Mouse (Mus musculus) forebrain, embryonic 13.5 days (tissue): ENCODE data around the gene Olfr922. TPM values are rescaled to one million over a fixed set of nuclear protein-coding genes. Genes with fewer than 3 reads are reported as not detected.

Experiments used
- ATAC-seq: fragments of 200-750 bp; cut with Nextera tagmentation; 2 replicates; pipeline ENCODE4 v1.8.0; 2017
- H3K27ac ChIP-seq: fragments of 300-500 bp; sonication (generic); 2 replicates; pipeline ENCODE4 v1.5.1; 2015; ENCODE audit warnings: inconsistent platforms, mild to moderate bottlenecking, moderate library complexity
- H3K27me3 ChIP-seq: fragments of 300-500 bp; sonication (generic); 2 replicates; pipeline ENCODE4 v1.6.1; 2015; ENCODE audit warnings: mild to moderate bottlenecking, inconsistent platforms
- H3K36me3 ChIP-seq: fragments of 300-500 bp; sonication (generic); 2 replicates; pipeline ENCODE4 v1.6.1; 2015; ENCODE audit warnings: mild to moderate bottlenecking, inconsistent platforms; ENCODE audit not compliant: poor library complexity, severe bottlenecking
- H3K4me1 ChIP-seq: fragments of 300-500 bp; sonication (generic); 2 replicates; pipeline ENCODE4 v1.6.1; 2015; ENCODE audit warnings: inconsistent platforms
- H3K4me2 ChIP-seq: fragments of 300-500 bp; sonication (generic); 2 replicates; pipeline ENCODE4 v1.6.1; 2015; ENCODE audit warnings: inconsistent platforms, mild to moderate bottlenecking, moderate library complexity
- H3K4me3 ChIP-seq: fragments of 300-500 bp; sonication (generic); 2 replicates; pipeline ENCODE4 v1.5.1; 2015; ENCODE audit warnings: mild to moderate bottlenecking, inconsistent platforms
- H3K9ac ChIP-seq: fragments of 300-500 bp; sonication (generic); 2 replicates; pipeline ENCODE4 v1.6.1; 2015; ENCODE audit warnings: mild to moderate bottlenecking, inconsistent platforms
- H3K9me3 ChIP-seq: fragments of 300-500 bp; sonication (generic); replicated peaks from 2 replicates; pipeline ENCODE4 v1.6.1; 2016; ENCODE audit warnings: inconsistent platforms
- WGBS: fragments of 180-500 bp; shearing (Covaris S2); methylation state at CpG from one replicate; pipeline ENCODE4 v1.1.7; 2015; 5-methylcytosine and 5-hydroxymethylcytosine counted together
- polyA plus RNA-seq: library from polyadenylated mRNA; unstranded; fragments of >200 nt; fragmentation: Nextera tagmentation; extraction: Ambion mirVana; gene quantifications from 2 replicates; pipeline ENCODE4 v1.2.1, GENCODE M21; 2015

The Olfr922 gene
- not detected in 2 replicates for polyA plus RNA-seq

DNA sequence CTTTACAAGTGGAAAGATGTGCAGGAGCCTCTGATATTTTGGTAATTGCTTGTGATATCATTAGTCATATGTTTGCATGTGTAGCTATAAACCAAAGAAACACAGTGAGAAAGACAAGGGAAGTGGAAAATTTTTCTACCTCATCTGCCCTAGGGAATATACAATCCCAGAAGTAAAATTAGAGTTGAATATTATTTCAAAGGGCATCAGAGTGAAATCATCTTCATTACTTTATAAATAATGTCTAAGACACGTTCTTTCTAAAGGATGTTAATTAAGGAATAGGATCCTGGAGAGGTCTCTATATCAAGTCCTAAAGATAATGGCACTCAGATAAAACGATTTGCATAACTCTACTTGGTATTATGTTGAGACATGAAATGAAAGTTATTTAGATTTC lies at the start of gene Olfr922:
Olfr922 (plus strand) TSS at position 301 of the 400 bp plus-strand sequence.
- Histone ChIP-seq H3K27ac (no peak within 1 kb of the TSS), H3K9ac (no peak within 1 kb of the TSS), H3K4me3 (no peak within 1 kb of the TSS), H3K4me2 (no peak within 1 kb of the TSS), H3K27me3 (no peaks in the 10 kb centered on the region), H3K9me3 (no peaks in the 10 kb centered on the region), H3K36me3 (no peaks in the 10 kb centered on the region), H3K4me1 (no peaks in the 10 kb centered on the region)
- 70% methylated on average over 2 of the region's 2 CpGs for WGBS
- ATAC-seq = no peak

DNA sequence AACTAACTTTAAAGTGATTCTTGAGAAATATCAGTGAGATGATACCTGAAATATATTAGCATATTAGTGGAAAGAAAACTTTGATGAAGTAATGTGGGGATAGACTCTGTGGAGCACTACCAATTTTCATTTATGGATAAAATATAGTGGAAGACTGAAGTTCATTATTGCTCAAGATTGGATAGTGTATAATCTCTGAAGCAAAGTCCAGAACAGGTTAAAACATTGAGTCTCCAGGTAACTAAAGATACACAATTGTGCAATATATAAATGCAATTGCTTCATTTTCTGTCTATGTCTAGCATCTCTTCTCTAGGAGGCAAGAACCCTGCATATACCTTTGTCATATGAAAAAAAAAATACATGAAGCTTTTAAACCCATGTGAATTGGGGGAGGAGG lies 41.6 kb upstream of the Olfr922 start, which contains the start of gene Olfr921:
Olfr921 (plus strand) TSS at position 301 of the 400 bp plus-strand sequence.
- no peaks in the 10 kb centered on the region for H3K27me3 ChIP-seq
- no peak within 1 kb of the TSS for H3K9ac ChIP-seq
- no peaks in the 10 kb centered on the region for H3K36me3 ChIP-seq
- no peak within 1 kb of the TSS for H3K4me2 ChIP-seq
- no peak for ATAC-seq
- H3K9me3 ChIP-seq = no peaks in the 10 kb centered on the region
- no peaks in the 10 kb centered on the region for H3K4me1 ChIP-seq
- H3K4me3 ChIP-seq = no peak within 1 kb of the TSS
- no peak within 1 kb of the TSS for H3K27ac ChIP-seq

- Histone ChIP-seq H3K9me3 (no peaks in the 10 kb centered on the region), H3K4me1 (no peaks in the 10 kb centered on the region), H3K4me3 (no peak overlapping the region), H3K27me3 (no peaks in the 10 kb centered on the region), H3K9ac (no peak overlapping the region), H3K36me3 (no peaks in the 10 kb centered on the region), H3K27ac (no peak overlapping the region), H3K4me2 (no peak overlapping the region)
- ATAC-seq = no peak
- 86% methylated on average over 2 of the region's 2 CpGs for WGBS
Measured at GRCm38 (mm10) chr9:38792689-38793088, 21.7 kb upstream of the Olfr922 start.

DNA sequence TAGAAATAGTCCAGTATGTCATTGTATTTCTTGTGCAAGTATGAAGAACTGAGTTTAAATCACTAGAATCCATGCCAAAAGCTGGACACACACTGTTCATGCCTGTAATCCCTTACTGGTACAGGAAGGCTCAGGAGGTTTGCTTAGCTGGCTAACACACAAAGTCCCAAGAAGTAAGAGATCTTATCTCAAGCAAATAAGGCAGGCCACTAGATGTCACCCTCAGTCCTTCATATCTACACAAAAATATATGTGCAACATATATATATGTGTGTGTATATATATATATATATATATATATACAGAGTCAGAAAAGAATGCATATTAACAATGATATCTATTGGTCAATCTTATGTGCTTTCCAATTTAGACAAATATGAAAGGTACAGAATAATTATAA lies 8.7 kb upstream of the Olfr922 start:
- H3K9ac ChIP-seq = no peak overlapping the region
- no peak overlapping the region for H3K4me2 ChIP-seq

DNA sequence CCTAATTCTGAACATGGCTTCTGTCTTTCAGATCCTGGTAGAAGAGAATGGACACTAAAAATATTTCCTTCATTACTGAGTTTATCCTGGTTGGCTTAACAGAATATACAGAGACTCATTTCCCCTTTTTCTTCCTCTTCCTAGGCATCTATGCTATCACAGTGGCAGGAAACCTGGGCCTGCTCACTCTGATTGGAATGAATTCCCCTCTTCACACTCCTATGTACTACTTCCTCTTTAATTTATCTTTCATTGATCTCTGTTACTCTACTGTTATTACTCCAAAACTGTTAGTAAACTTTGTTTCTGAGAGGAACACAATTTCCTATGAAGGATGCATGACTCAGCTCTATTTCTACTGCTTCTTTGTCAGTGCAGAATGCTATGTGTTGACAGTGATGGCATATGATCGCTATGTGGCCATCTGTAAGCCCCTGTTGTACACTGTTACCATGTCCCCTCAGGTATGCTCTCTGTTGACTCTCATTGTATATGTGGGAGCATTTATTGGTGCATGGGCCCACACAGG lies 1.1 kb downstream of the Olfr922 start:
- whole genome bisulfite sequencing = 89% methylated on average over 1 of the region's 1 CpGs
- H3K27me3 ChIP-seq = no peaks in the 10 kb centered on the region
- no peak overlapping the region for H3K27ac ChIP-seq
- no peaks in the 10 kb centered on the region for H3K36me3 ChIP-seq
- no peak for ATAC-seq
- H3K4me1 ChIP-seq = no peaks in the 10 kb centered on the region
- no peak overlapping the region for H3K4me3 ChIP-seq
- no peaks in the 10 kb centered on the region for H3K9me3 ChIP-seq
- H3K4me2 ChIP-seq = no peak overlapping the region
- H3K9ac ChIP-seq = no peak overlapping the region

More for the DNA sequence above, 8.7 kb upstream of the Olfr922 start:
- H3K27ac ChIP-seq = no peak overlapping the region
- no peaks in the 10 kb centered on the region for H3K27me3 ChIP-seq
- ATAC-seq = no peak
- H3K9me3 ChIP-seq = no peaks in the 10 kb centered on the region
- H3K36me3 ChIP-seq = no peaks in the 10 kb centered on the region
- no peaks in the 10 kb centered on the region for H3K4me1 ChIP-seq
- no peak overlapping the region for H3K4me3 ChIP-seq

GRCm38 (mm10) chr9:38826245-38826644 lies 11.8 kb downstream of the Olfr922 start, which contains the start of gene Olfr923:
Gene Olfr923, plus strand, starts transcription at chr9:38826545.
- no peak for ATAC-seq
- H3K4me2 ChIP-seq = no peak within 1 kb of the TSS
- no peaks in the 10 kb centered on the region for H3K36me3 ChIP-seq
- no peaks in the 10 kb centered on the region for H3K9me3 ChIP-seq
- no peak within 1 kb of the TSS for H3K9ac ChIP-seq
- WGBS = 100% methylated on average over 1 of the region's 1 CpGs
- H3K4me3 ChIP-seq = no peak within 1 kb of the TSS
- no peaks in the 10 kb centered on the region for H3K4me1 ChIP-seq
- no peaks in the 10 kb centered on the region for H3K27me3 ChIP-seq
- no peak within 1 kb of the TSS for H3K27ac ChIP-seq

- no peak for ATAC-seq
- Histone ChIP-seq H3K4me2 (no peak overlapping the region), H3K9ac (no peak overlapping the region), H3K36me3 (no peaks in the 10 kb centered on the region), H3K9me3 (no peaks in the 10 kb centered on the region), H3K27ac (no peak overlapping the region), H3K4me1 (no peaks in the 10 kb centered on the region), H3K4me3 (no peak overlapping the region), H3K27me3 (no peaks in the 10 kb centered on the region)
- WGBS = 70% methylated on average over 2 of the region's 2 CpGs
Measured at GRCm38 (mm10) chr9:38833027-38833426, 18.6 kb downstream of the Olfr922 start.

DNA sequence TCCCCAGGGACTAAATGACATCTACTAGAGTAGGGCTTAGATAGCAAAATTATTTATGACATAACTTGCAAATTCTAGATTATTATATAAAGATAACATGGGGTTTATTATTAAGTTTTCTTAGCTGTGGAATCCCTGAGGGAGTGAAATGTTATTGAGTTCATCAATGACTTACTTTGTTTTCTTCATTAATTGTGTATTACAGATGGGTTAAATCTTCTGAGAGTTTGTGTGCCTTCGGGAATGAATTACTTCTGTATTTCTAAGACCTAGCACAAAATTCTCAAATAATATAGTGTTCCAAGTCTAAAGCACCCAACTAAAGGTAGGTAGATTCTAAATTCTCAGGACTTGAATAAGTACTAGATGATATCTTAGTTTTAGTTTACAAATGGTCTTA lies 29.7 kb downstream of the Olfr922 start, which contains the start of gene Olfr924:
Olfr924 (plus strand) TSS at position 301 of the 400 bp plus-strand sequence.
- no peak within 1 kb of the TSS for H3K4me2 ChIP-seq
- H3K4me3 ChIP-seq = no peak within 1 kb of the TSS
- WGBS = 91% methylated on average over 1 of the region's 1 CpGs
- H3K9ac ChIP-seq = no peak within 1 kb of the TSS
- no peaks in the 10 kb centered on the region for H3K27me3 ChIP-seq
- no peaks in the 10 kb centered on the region for H3K9me3 ChIP-seq
- ATAC-seq = no peak
- H3K36me3 ChIP-seq = no peaks in the 10 kb centered on the region
- H3K4me1 ChIP-seq = no peaks in the 10 kb centered on the region
- no peak within 1 kb of the TSS for H3K27ac ChIP-seq

- Histone ChIP-seq H3K27ac (no peak within 1 kb of the TSS), H3K4me2 (no peak within 1 kb of the TSS), H3K9ac (no peak within 1 kb of the TSS), H3K9me3 (no peaks in the 10 kb centered on the region), H3K36me3 (no peaks in the 10 kb centered on the region), H3K27me3 (no peaks in the 10 kb centered on the region), H3K4me1 (no peaks in the 10 kb centered on the region), H3K4me3 (no peak within 1 kb of the TSS)
- no peak for ATAC-seq
Measured at GRCm38 (mm10) chr9:38854760-38855159, 40.3 kb downstream of the Olfr922 start, which contains the start of gene Olfr26. Gene Olfr26, plus strand, starts transcription at chr9:38855060.

Other genes with a start within 250 kb of the Olfr922 start
- gene Olfr912, start 234.4 kb upstream of the Olfr922 start, polyA plus RNA-seq = not detected in 2 replicates
- gene Olfr913, start 221.9 kb upstream of the Olfr922 start, polyA plus RNA-seq = not detected in 2 replicates
- not detected in 2 replicates for gene Olfr914, start 209.5 kb upstream of the Olfr922 start, polyA plus RNA-seq
- not detected in 2 replicates for gene Olfr916, start 154.7 kb upstream of the Olfr922 start, polyA plus RNA-seq
- not detected in 2 replicates for gene Olfr917, start 148.8 kb upstream of the Olfr922 start, polyA plus RNA-seq
- not detected in 2 replicates for gene Olfr918, start 140.0 kb upstream of the Olfr922 start, polyA plus RNA-seq
- not detected in 2 replicates for gene Olfr919, start 110.9 kb upstream of the Olfr922 start, polyA plus RNA-seq
- gene Vwa5a, start 96.3 kb upstream of the Olfr922 start, polyA plus RNA-seq = 4.5 and 6.2 TPM in 2 replicates
- gene Olfr920, start 62.3 kb upstream of the Olfr922 start, polyA plus RNA-seq = not detected in 2 replicates
- gene Olfr921, start 41.5 kb upstream of the Olfr922 start, polyA plus RNA-seq = not detected in 2 replicates
- gene Olfr923, start 11.9 kb downstream of the Olfr922 start, polyA plus RNA-seq = not detected in 2 replicates
- gene Olfr924, start 29.8 kb downstream of the Olfr922 start, polyA plus RNA-seq = not detected in 2 replicates
- gene Olfr26, start 40.4 kb downstream of the Olfr922 start, polyA plus RNA-seq = not detected in 2 replicates
- gene Olfr926, start 62.5 kb downstream of the Olfr922 start, polyA plus RNA-seq = not detected in 2 replicates
- not detected in 2 replicates for gene Olfr930, start 115.2 kb downstream of the Olfr922 start, polyA plus RNA-seq
- gene Olfr933, start 157.7 kb downstream of the Olfr922 start, polyA plus RNA-seq = not detected in 2 replicates
- gene Olfr934, start 173.7 kb downstream of the Olfr922 start, polyA plus RNA-seq = not detected in 2 replicates
- not detected in 2 replicates for gene Olfr935, start 185.1 kb downstream of the Olfr922 start, polyA plus RNA-seq
- not detected in 2 replicates for gene Olfr146, start 208.8 kb downstream of the Olfr922 start, polyA plus RNA-seq